ENCODE assay signal across 14 mouse cellular contexts in the genomic region with DNA sequence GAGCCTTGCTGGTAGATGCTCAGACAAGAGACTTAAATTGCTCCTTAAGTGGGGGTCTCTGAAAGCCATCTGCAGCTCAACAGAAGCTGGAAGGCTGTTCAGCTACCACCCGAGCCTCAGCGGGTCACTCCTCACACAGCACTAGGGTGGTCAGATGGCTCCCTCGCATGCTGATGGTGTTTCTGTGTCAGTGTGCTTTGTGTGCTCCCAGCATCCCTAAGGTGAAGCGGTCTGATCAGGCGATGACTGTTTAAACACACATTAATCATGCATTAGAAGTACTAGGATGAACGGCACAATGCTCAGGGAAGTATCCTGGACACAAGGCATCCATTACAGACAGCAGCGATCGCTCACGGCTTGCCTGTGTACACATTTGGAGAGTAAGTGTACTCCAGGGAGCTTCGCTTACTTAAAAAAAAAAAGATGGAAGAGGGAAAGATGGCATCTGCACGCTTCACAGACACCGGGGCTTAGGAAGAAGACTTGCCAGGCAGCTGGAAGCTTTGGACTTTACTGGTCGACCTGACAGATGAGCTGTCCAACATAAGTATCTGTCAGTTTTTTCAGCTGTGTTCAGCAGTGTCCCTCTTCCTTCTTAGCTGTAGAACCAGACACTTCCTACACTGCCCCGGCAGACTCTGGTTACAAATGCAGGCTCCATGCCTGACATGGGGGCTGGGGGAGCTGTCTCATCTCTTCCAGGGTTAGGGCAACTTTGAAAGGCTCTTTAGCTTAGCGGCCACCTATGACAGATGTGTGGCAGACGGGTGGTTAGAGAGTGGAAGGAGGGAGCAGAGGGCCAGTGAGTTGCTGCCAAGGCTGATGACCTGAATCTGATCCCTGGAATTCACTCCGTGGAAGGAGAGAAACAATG.
A peak's percentile ranks its signal among the peaks of the same experiment; 100 is the strongest.
DNase-seq lines count a peak whose midpoint lies in the region; ATAC-seq and TF ChIP-seq lines count a peak whose summit lies in the region.
"Had no signal": no experiment of that assay in that cellular context is flagged by ENCODE, and none has a peak within 500 bp of the region (broad histone marks: within the 10 kb centered on the region; RNA-seq: fewer than 3 reads in every experiment).

No protein-coding gene starts in this region.

- no peak for TF ChIP-seq CTCF in lung, embryonic 14.5 days (IDR thresholded peaks at IDR 0.05; ENCODE audit: low read depth)

- DNase-seq in adrenal gland, adult (ENCODE audit: inconsistent age in 2 of 2, low spot score in 1 of 2): peak; percentile 40 to 63
- no peak for DNase-seq in adrenal gland, postnatal 25 days
- DNase-seq in lung, embryonic 14.5 days: peak; percentile 55
- no peak for DNase-seq in lung, postnatal 25 days (ENCODE audit: low spot score)
- DNase-seq in mesoderm, embryonic 11.5 days (ENCODE audit: low read depth, low spot score): peak; percentile 66
- peak; percentile 55 for DNase-seq in retina, embryonic 14.5 days (ENCODE audit: low spot score)
- DNase-seq in liver, embryonic 11.5 days (ENCODE audit: low spot score): no peak
- DNase-seq in testis, postnatal 10 days (ENCODE audit: low spot score): no peak
- DNase-seq: cerebellum, postnatal 36 days; gastrocnemius, postnatal 10 days; heart, postnatal 10 days; kidney, postnatal 25 days had no signal

- H3K4me1 ChIP-seq in lung, embryonic 14.5 days (ENCODE audit: insufficient read depth): peaks cover 10% of the 10 kb centered on the region; the same call in 1 of the 2 replicates
- H3K4me1 ChIP-seq in liver, embryonic 11.5 days (replicated peaks; ENCODE audit: control insufficient read depth, insufficient read depth, low read length): no peaks in the 10 kb centered on the region

- no peak overlapping the region for H3K9ac ChIP-seq in lung, embryonic 14.5 days
- no peak overlapping the region for H3K9ac ChIP-seq in liver, embryonic 11.5 days (ENCODE audit: low read depth, low read length)
- H3K9ac ChIP-seq: liver, embryonic 14.5 days had no signal

- ATAC-seq in lung, embryonic 14.5 days (ENCODE audit: insufficient read depth): peak; percentile 72
- ATAC-seq in liver, embryonic 11.5 days (replicated peaks; ENCODE audit: low FRiP score): no peak

- H3K9me3 ChIP-seq in lung, embryonic 14.5 days (ENCODE audit: low read depth, low read length): no peaks in the 10 kb centered on the region
- no peaks in the 10 kb centered on the region for H3K9me3 ChIP-seq in liver, embryonic 11.5 days (ENCODE audit: control insufficient read depth, low read length)
- H3K9me3 ChIP-seq: megakaryocyte, embryonic 14.5 days had no signal

- H3K27ac ChIP-seq in lung, embryonic 14.5 days (ENCODE audit: low read depth): no peak overlapping the region
- no peak overlapping the region for H3K27ac ChIP-seq in liver, embryonic 11.5 days (ENCODE audit: low read depth, low read length)
- H3K27ac ChIP-seq: liver, embryonic 14.5 days had no signal

- no peaks in the 10 kb centered on the region for H3K27me3 ChIP-seq in lung, embryonic 14.5 days (ENCODE audit: insufficient read depth, low read length)
- no peaks in the 10 kb centered on the region for H3K27me3 ChIP-seq in liver, embryonic 11.5 days (replicated peaks; ENCODE audit: control insufficient read depth, insufficient read depth, low read length)

- H3K4me2 ChIP-seq in lung, embryonic 14.5 days: peak overlapping the region; percentile 2; the same call in 1 of the 2 replicates
- no peak overlapping the region for H3K4me2 ChIP-seq in liver, embryonic 11.5 days

- no peaks in the 10 kb centered on the region for H3K36me3 ChIP-seq in lung, embryonic 14.5 days (ENCODE audit: insufficient read depth)
- no peaks in the 10 kb centered on the region for H3K36me3 ChIP-seq in liver, embryonic 11.5 days (ENCODE audit: control insufficient read depth, insufficient read depth, low read length)

- H3K4me3 ChIP-seq in lung, embryonic 14.5 days (ENCODE audit: low read depth, low read length): no peak overlapping the region
- H3K4me3 ChIP-seq in liver, embryonic 11.5 days (ENCODE audit: low read depth, low read length): no peak overlapping the region
- H3K4me3 ChIP-seq: megakaryocyte, embryonic 14.5 days had no signal

- WGBS in lung, embryonic 14.5 days: 13% methylated on average over 17 of the region's 17 CpGs
- WGBS in liver, embryonic 11.5 days: 63% methylated on average over 17 of the region's 17 CpGs

Comparison
In these comparisons a context has a peak if more than half of its experiments do, and no peak if none do; other contexts are left out.
1. DNase-seq: peak in adrenal gland, adult (2 of 2), lung, embryonic 14.5 days (single experiment), mesoderm, embryonic 11.5 days (single experiment) and retina, embryonic 14.5 days (single experiment); none in adrenal gland, postnatal 25 days (single experiment), lung, postnatal 25 days (single experiment), liver, embryonic 11.5 days (single experiment) and testis, postnatal 10 days (single experiment).